Mouse (Mus musculus) thymus, adult 2 months (tissue): ENCODE data around the gene Rchy1. TPM values are rescaled to one million over a fixed set of nuclear protein-coding genes. Genes with fewer than 3 reads are reported as not detected.

Experiments used
- DNase-seq: peaks from one replicate; pipeline ENCODE4 v3.0.0; 2021
- H3K27ac ChIP-seq: fragments of 200-500 bp; 2 replicates; pipeline ENCODE4 v1.5.1; 2012; ENCODE audit warnings: low read length, control low read depth; ENCODE audit not compliant: control insufficient read depth, insufficient read depth
- H3K27me3 ChIP-seq: fragments of 200-500 bp; 2 replicates; pipeline ENCODE4 v1.6.1; 2012; ENCODE audit warnings: mild to moderate bottlenecking, low read length, moderate library complexity, mixed read lengths; ENCODE audit not compliant: control insufficient read depth, insufficient read depth
- H3K36me3 ChIP-seq: fragments of 200-500 bp; 2 replicates; pipeline ENCODE4 v1.6.1; 2012; ENCODE audit warnings: mild to moderate bottlenecking, low read length, moderate library complexity; ENCODE audit not compliant: control insufficient read depth, insufficient read depth
- H3K4me1 ChIP-seq: fragments of 200-500 bp; replicated peaks from 2 replicates; pipeline ENCODE4 v1.6.1; 2012; ENCODE audit warnings: low read length; ENCODE audit not compliant: control insufficient read depth, insufficient read depth
- H3K4me3 ChIP-seq: fragments of 200-500 bp; 2 replicates; pipeline ENCODE4 v1.5.1; 2012; ENCODE audit warnings: mild to moderate bottlenecking, low read length, control low read depth, moderate library complexity; ENCODE audit not compliant: control insufficient read depth, insufficient read depth
- CTCF ChIP-seq: fragments of 200-500 bp; IDR thresholded peaks from 2 replicates; pipeline ENCODE4 v1.5.1; 2012; ENCODE audit warnings: mild to moderate bottlenecking, control low read depth, low read length, moderate library complexity, borderline replicate concordance; ENCODE audit not compliant: control insufficient read depth, poor library complexity, insufficient read depth; ENCODE audit errors: extremely low read depth
- POLR2A ChIP-seq: fragments of 200-500 bp; IDR thresholded peaks from 2 replicates; pipeline ENCODE4 v1.6.1; 2012; ENCODE audit warnings: mild to moderate bottlenecking, low read length, control low read depth, moderate library complexity; ENCODE audit not compliant: control insufficient read depth, poor library complexity, insufficient read depth; ENCODE audit errors: extremely low read depth
- WGBS: fragments of 180-500 bp; shearing (Covaris S2); methylation state at CpG from one replicate; pipeline ENCODE4 v1.1.7; 2018; 5-methylcytosine and 5-hydroxymethylcytosine counted together
- polyA plus RNA-seq: library from polyadenylated mRNA; depleted of rRNA; stranded (reverse); fragments of >200 nt; gene quantifications from 2 replicates; pipeline ENCODE4 v1.2.3, GENCODE M21; 2012; rRNA removed

Gene Rchy1
- polyA plus RNA-seq = 36.2 and 43.2 TPM in 2 replicates

DNA sequence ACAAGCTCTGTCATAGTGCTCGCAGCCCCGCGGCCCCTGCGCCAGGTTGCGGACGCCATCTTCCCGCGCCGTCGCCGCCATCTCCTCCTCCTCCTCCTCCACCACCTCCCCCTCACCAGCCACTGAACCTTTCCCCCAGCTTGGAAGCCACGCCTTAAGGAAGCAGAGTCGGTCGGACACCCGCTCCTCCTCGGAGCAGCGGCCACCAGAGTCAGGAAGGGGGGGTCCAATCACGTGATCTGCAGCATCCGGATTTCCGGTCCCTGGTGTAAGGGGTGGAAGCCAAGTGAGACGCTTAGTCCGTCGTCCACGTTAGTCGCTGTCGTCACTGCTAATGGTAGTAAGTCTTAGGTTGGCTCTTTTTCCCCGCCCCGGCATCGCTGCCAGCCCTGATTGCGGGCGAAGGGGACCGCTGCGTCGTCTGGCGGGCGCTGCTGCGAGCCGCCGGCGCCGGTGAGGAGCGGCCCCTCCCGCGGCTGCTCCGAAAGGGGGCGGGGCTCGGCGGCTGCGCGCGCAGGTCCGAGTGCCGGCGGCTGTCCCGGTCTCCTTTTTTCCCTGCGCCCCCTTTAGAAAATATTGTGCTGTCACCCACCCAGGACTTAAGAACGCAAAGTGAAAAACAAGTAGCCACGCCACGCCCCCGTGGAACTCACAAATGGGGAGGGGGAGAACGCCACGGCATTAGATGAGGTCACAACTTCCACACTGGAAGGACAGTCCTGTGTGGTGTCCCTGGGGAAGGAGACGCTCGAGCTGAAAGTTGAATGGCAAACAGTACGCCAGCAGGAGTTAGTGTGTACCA is at the start of gene Rchy1:
Rchy1 (minus strand) TSS at position 430 of the 802 bp plus-strand sequence.
- Histone ChIP-seq H3K36me3 (no peaks in the 10 kb centered on the region), H3K27ac (peak within 1 kb of the TSS; percentile 89), H3K27me3 (no peaks in the 10 kb centered on the region), H3K4me3 (peak within 1 kb of the TSS; percentile 80), H3K4me1 (peaks cover 6% of the 10 kb centered on the region)
- WGBS = under 1% methylated on average over 65 of the region's 65 CpGs
- peak; percentile 94 for DNase-seq
- peak; percentile 66 for TF ChIP-seq POLR2A
- TF ChIP-seq CTCF = peak; percentile 51

DNA sequence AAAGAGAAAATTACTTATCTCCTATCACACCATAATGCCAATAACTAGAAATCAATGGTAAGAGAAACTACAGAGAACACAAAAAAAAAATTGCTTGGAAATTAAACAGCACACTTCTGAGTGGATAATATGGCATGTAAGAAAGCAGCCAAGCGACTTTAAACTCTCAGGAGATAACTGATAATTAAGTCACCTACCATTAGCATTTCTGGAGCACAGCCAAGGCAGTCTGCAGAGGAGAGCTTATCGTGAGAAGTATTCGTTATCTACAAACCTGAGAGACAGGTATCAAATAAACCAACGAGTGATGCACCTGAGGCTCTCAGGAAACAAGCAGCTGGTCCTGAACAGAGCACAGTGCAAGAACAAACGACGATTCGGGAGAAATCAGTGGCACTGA is 48.9 kb upstream of the Rchy1 start:
- DNase-seq = no peak
- TF ChIP-seq POLR2A = no peak
- no peak for TF ChIP-seq CTCF
- 90% methylated on average over 7 of the region's 7 CpGs for WGBS

DNA sequence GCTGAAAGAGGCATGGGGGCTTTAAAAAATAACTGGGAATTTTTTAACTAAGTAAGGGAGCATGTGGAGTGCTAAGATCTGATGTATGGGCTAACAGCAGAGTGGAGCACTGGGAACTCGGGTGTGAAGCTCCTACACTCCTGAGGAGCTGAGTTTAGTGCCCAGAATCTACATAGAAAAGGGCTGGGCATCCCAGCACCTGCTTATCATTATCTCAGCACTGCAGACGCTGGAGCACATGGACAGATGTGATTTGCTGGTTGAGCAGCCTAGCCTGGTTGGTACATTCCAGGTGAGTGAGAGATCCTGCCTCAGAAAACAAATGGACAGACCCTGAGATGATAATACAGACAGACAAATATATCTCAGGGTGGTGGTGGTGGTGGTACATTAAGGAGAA is 47.0 kb upstream of the Rchy1 start:
- WGBS = 78% methylated on average over 2 of the region's 2 CpGs
- TF ChIP-seq CTCF (no peak), POLR2A (no peak)
- no peaks in the 10 kb centered on the region for H3K36me3 ChIP-seq

More for the DNA sequence above, 48.9 kb upstream of the Rchy1 start:
- Histone ChIP-seq H3K4me1 (no peaks in the 10 kb centered on the region), H3K27ac (no peak overlapping the region), H3K4me3 (no peak overlapping the region), H3K27me3 (no peaks in the 10 kb centered on the region), H3K36me3 (no peaks in the 10 kb centered on the region)

DNA sequence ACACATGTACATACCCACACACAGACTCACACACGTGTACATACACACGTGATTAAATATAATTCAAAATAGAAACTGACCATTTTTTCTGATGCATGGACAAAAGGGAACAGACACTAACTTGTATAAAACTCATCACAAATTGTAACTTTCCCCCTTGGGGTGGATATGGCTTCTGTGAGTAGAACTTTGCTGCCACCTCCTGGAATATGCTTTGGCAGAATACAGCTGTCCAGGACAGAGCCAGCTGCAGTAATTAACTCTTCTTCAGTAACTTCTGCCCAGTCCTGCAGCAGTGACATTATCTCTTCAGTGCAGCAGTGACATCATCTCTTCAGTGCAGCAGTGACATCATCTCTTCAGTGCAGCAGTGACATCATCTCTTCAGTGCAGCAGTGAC is 40.1 kb upstream of the Rchy1 start:
- Histone ChIP-seq H3K36me3 (no peaks in the 10 kb centered on the region), H3K4me3 (no peak overlapping the region), H3K4me1 (no peaks in the 10 kb centered on the region), H3K27me3 (no peaks in the 10 kb centered on the region), H3K27ac (no peak overlapping the region)
- WGBS = 76% methylated on average over 2 of the region's 2 CpGs
- TF ChIP-seq CTCF (no peak), POLR2A (no peak)
- DNase-seq = peak; percentile 19

More for the DNA sequence above, 47.0 kb upstream of the Rchy1 start:
- H3K27me3 ChIP-seq = no peaks in the 10 kb centered on the region
- no peak for DNase-seq
- no peak overlapping the region for H3K4me3 ChIP-seq
- H3K27ac ChIP-seq = no peak overlapping the region
- no peaks in the 10 kb centered on the region for H3K4me1 ChIP-seq

DNA sequence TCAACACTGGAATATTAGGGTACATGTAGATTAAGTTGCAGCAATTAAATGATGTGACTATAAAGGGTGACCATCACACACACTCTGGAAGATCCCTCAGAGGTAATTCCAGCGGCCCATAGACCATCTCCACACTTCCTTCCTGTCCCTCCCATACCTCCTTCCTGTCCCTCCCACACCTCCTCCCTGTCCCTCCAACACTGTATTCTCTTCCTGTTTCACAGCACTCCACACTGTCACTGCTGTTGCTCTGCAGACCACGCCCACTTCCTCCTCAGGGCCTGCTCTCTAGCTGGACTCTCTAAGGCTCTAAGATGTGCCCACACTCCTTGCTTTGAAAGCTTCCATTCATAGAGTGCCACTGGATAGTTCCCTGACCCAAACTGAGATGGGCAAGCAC is 37.9 kb upstream of the Rchy1 start:
- H3K4me3 ChIP-seq = no peak overlapping the region
- H3K27ac ChIP-seq = no peak overlapping the region
- H3K36me3 ChIP-seq = no peaks in the 10 kb centered on the region
- TF ChIP-seq CTCF (no peak), POLR2A (no peak)
- H3K27me3 ChIP-seq = no peaks in the 10 kb centered on the region
- H3K4me1 ChIP-seq = no peaks in the 10 kb centered on the region
- 43% methylated on average over 2 of the region's 2 CpGs for WGBS
- peak; percentile 46 for DNase-seq

DNA sequence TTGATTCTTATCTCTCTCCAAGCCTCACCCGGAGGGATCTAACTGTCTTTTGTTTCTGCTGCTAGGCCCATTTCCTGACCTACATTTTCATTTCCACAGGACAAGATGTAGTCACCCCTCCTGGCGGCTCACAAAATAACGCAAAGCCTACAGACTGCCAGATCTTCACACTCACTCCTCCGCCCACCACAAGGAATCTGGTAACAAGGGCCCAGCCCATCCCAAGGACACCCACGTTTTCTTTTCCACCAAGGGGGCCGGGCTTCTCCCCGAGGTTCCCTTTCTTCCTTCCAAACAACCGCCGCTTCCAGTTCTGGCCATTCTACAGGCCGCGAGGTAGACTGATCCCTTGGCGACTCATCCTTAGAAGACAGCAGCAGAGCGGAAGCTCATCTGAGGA is 31.7 kb upstream of the Rchy1 start:
- Histone ChIP-seq H3K27me3 (no peaks in the 10 kb centered on the region), H3K27ac (no peak overlapping the region), H3K36me3 (no peaks in the 10 kb centered on the region), H3K4me1 (no peaks in the 10 kb centered on the region), H3K4me3 (no peak overlapping the region)
- no peak for DNase-seq
- 86% methylated on average over 13 of the region's 13 CpGs for WGBS
- no peak for TF ChIP-seq POLR2A
- no peak for TF ChIP-seq CTCF

DNA sequence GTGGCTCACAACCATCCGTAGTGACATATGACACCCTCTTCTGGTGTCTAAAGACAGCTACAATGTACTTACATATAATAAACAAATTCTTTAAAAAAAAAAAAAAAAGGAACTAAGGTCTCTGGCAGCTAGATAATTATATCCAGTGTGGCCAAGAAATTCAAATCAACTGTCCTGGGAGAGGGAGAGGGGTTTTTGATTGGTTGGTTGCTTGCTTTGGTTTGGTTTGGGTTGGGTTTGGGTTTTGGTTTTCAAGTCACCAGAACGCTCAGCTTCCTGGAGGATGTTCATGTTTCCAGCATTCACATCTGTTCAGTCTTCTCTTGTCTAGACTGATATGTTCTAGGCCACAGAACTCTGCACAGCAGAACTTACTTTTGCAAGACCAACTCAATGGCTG is 30.2 kb upstream of the Rchy1 start:
- no peak overlapping the region for H3K4me3 ChIP-seq
- H3K27me3 ChIP-seq = no peaks in the 10 kb centered on the region
- H3K27ac ChIP-seq = no peak overlapping the region
- H3K36me3 ChIP-seq = no peaks in the 10 kb centered on the region
- DNase-seq = no peak
- H3K4me1 ChIP-seq = no peaks in the 10 kb centered on the region
- no peak for TF ChIP-seq CTCF
- no peak for TF ChIP-seq POLR2A
- WGBS = 82% methylated on average over 2 of the region's 2 CpGs
